Mouse (Mus musculus) forebrain, embryonic 15.5 days (tissue): ENCODE measurements at regions not wholly inside any gene's neighbourhood (a gene's known extent, or its start where the extent isn't known, plus 50 kb on each side); places are given as distances from the start of the nearest gene placed in this dataset.

Experiments used
- ATAC-seq: fragments of 200-750 bp; cut with Nextera tagmentation; replicated peaks from 2 replicates; pipeline ENCODE4 v1.8.0; 2017; ENCODE audit warnings: mild to moderate bottlenecking, moderate TSS enrichment, moderate library complexity
- H3K27ac ChIP-seq: fragments of 300-500 bp; sonication (generic); replicated peaks from 2 replicates; pipeline ENCODE4 v1.5.1; 2015; ENCODE audit warnings: mild to moderate bottlenecking, inconsistent platforms
- H3K27me3 ChIP-seq: fragments of 300-500 bp; sonication (generic); 2 replicates; pipeline ENCODE4 v1.6.1; 2015; ENCODE audit warnings: inconsistent platforms
- H3K36me3 ChIP-seq: fragments of 300-500 bp; sonication (generic); 2 replicates; pipeline ENCODE4 v1.6.1; 2015; ENCODE audit warnings: mild to moderate bottlenecking, inconsistent platforms
- H3K4me1 ChIP-seq: fragments of 300-500 bp; sonication (generic); 2 replicates; pipeline ENCODE4 v1.6.1; 2015; ENCODE audit warnings: inconsistent platforms
- H3K4me2 ChIP-seq: fragments of 300-500 bp; sonication (generic); replicated peaks from 2 replicates; pipeline ENCODE4 v1.6.1; 2015; ENCODE audit warnings: mild to moderate bottlenecking, inconsistent platforms
- H3K4me3 ChIP-seq: fragments of 300-500 bp; sonication (generic); 2 replicates; pipeline ENCODE4 v1.5.1; 2015; ENCODE audit warnings: mild to moderate bottlenecking, inconsistent platforms
- H3K9ac ChIP-seq: fragments of 300-500 bp; sonication (generic); replicated peaks from 2 replicates; pipeline ENCODE4 v1.6.1; 2015; ENCODE audit warnings: mild to moderate bottlenecking, inconsistent platforms
- H3K9me3 ChIP-seq: fragments of 300-500 bp; sonication (generic); 2 replicates; pipeline ENCODE4 v1.6.1; 2016; ENCODE audit warnings: inconsistent platforms
- WGBS: fragments of 180-500 bp; shearing (Covaris S2); methylation state at CpG from one replicate; pipeline ENCODE4 v1.1.7; 2015; ENCODE audit warnings: mixed read lengths; 5-methylcytosine and 5-hydroxymethylcytosine counted together

DNA sequence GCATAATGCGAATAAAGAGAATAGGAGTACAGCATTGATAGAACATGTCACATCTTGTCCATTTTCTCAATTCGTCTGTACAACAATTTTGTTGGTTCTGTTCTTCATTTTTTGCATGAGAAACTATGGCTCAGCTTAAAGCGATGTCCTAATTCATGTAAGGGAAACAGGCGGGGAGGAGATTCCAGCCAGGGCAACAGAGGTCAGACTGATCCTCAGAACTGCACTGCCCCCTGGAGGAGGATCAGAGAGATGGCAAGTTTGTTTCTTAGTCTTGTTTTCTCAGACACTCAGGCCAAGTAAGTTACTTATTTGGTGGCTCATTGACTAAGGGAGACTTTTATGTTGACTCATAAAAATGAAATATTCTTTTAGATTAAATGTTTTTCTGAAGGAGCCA, 165.7 kb upstream of the Ccdc54 start:
- Histone ChIP-seq H3K36me3 (no peaks in the 10 kb centered on the region), H3K4me3 (no peak overlapping the region), H3K9me3 (no peaks in the 10 kb centered on the region), H3K4me2 (no peak overlapping the region), H3K27ac (no peak overlapping the region), H3K9ac (no peak overlapping the region), H3K27me3 (no peaks in the 10 kb centered on the region), H3K4me1 (no peaks in the 10 kb centered on the region)
- WGBS: 47% methylated on average over 4 of the region's 4 CpGs
- no peak for ATAC-seq

DNA sequence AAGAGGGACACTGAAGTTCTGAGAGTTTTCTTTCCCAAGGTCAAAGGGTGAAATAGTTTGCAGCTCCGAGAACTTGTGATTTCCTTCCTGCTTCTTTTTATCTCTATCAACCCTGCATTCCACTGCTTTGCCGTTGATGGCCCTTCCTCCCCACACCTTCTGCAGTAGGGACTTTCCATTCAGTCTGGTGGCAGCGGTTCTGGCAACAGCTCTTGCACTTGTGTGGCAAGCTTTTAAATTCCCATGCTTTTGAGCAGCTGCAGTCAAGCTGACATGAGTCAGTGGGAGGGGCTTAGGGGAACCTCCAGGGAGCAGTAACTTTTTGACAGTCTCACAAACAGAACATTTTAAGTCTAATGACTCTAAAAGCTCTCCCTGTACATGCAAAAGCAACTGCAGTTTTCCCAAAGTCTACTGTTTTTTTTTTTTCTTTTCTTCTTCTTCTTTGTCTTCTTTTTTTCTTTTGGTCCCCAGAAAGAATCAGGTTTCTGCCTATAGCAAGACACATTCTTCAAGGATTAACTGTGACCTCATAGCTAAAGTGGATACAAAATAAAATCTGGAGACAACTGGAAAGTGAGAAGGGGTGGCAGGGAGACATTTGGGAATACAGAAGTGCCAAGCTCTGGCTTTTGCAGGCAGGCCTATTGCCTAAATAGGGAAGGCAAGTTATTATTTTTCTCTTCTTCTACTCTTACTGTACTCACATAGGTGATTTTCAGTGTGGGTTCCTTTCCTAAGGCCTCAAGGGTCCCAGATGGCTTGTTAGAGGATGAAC, 162.8 kb upstream of the Ccdc54 start:
- Histone ChIP-seq H3K27ac (no peak overlapping the region), H3K9me3 (no peaks in the 10 kb centered on the region), H3K27me3 (no peaks in the 10 kb centered on the region), H3K36me3 (no peaks in the 10 kb centered on the region), H3K4me1 (no peaks in the 10 kb centered on the region), H3K4me2 (no peak overlapping the region), H3K9ac (no peak overlapping the region), H3K4me3 (no peak overlapping the region)
- no peak for ATAC-seq
- WGBS: 13% methylated on average over 3 of the region's 3 CpGs

DNA sequence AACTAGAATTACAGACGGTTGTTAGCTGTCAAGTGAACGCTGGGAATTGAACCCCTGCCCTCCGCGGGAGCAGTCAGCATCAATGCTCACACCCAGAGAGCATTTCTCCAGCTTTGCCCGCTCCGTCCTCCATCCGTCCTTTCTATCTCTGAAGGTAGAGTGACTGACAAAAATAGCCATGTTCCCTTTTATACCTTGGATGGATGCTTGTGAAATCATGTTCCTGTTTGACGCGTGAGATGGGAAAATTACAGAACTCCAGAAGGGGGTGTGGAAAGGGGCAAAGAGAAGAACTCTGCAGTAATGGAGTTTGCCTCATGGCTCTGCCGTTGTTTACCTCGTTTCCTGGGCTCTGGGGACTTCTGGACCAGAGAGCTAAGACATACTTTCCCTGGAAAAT, 162.1 kb upstream of the Ccdc54 start:
- Histone ChIP-seq H3K36me3 (no peaks in the 10 kb centered on the region), H3K27me3 (no peaks in the 10 kb centered on the region), H3K27ac (no peak overlapping the region), H3K4me2 (no peak overlapping the region), H3K9ac (no peak overlapping the region), H3K4me3 (no peak overlapping the region), H3K4me1 (no peaks in the 10 kb centered on the region), H3K9me3 (no peaks in the 10 kb centered on the region)
- ATAC-seq: no peak
- 89% methylated on average over 11 of the region's 11 CpGs for WGBS

- Histone ChIP-seq H3K4me2 (no peak overlapping the region), H3K4me1 (no peaks in the 10 kb centered on the region), H3K9ac (no peak overlapping the region), H3K9me3 (no peaks in the 10 kb centered on the region), H3K36me3 (no peaks in the 10 kb centered on the region), H3K27me3 (no peaks in the 10 kb centered on the region), H3K27ac (no peak overlapping the region), H3K4me3 (no peak overlapping the region)
- 83% methylated on average over 10 of the region's 10 CpGs for WGBS
- no peak for ATAC-seq
These were observed 161.3 kb upstream of the Ccdc54 start for GRCm38 (mm10) chr16:50752277-50752600.

DNA sequence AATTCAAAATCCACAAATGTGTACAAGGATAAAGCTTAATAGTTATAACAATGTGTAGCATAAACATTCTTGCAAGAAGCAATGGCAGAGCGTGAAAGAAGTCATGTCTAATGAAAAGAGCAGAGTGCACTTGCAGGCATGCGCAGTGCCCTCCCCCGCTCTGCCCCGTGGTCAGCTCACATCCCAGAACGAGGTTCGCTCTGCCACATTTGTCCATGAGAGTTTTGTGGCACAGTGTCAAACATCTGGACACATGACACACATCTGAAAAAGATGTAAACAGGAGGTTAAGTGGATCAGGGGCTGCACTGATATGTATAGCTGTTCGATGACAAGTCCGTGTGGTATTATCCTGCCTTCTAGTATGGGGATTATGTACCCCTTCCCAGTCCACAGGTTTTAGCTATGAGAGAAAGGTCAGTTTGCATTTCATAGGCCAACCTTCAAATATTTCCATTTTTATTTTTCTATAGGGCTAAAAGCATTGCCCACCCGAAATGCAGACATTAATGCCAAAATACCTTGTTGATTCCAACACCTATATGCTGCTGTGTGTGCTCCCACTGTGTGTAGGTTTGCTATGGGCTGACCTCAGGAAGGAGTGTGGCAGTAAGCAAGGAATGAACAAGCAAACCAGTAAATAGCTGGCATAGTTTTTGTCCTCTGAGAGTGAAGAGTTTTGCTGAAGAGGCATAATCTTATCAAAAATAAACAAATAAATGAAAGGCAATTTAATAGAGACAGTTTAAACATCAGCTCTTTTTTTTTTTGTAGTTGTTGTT, 160.7 kb upstream of the Ccdc54 start:
- no peak overlapping the region for H3K9ac ChIP-seq
- no peaks in the 10 kb centered on the region for H3K9me3 ChIP-seq
- ATAC-seq: no peak
- no peaks in the 10 kb centered on the region for H3K4me1 ChIP-seq
- H3K4me3 ChIP-seq: no peak overlapping the region
- 86% methylated on average over 9 of the region's 9 CpGs for WGBS
- no peaks in the 10 kb centered on the region for H3K36me3 ChIP-seq
- no peak overlapping the region for H3K27ac ChIP-seq
- no peaks in the 10 kb centered on the region for H3K27me3 ChIP-seq
- H3K4me2 ChIP-seq: no peak overlapping the region

GRCm38 (mm10) chr16:50747698-50748097, 156.7 kb upstream of the Ccdc54 start:
- Histone ChIP-seq H3K27me3 (no peaks in the 10 kb centered on the region), H3K36me3 (no peaks in the 10 kb centered on the region), H3K4me1 (no peaks in the 10 kb centered on the region), H3K4me3 (no peak overlapping the region), H3K9me3 (no peaks in the 10 kb centered on the region), H3K9ac (no peak overlapping the region), H3K4me2 (no peak overlapping the region), H3K27ac (no peak overlapping the region)
- ATAC-seq: no peak
- 98% methylated on average over 5 of the region's 5 CpGs for WGBS

- ATAC-seq: no peak
- Histone ChIP-seq H3K27me3 (no peaks in the 10 kb centered on the region), H3K36me3 (no peaks in the 10 kb centered on the region), H3K9me3 (no peaks in the 10 kb centered on the region), H3K4me1 (no peaks in the 10 kb centered on the region), H3K27ac (no peak overlapping the region), H3K4me2 (no peak overlapping the region), H3K4me3 (no peak overlapping the region), H3K9ac (no peak overlapping the region)
- WGBS: 78% methylated on average over 2 of the region's 2 CpGs
These were observed 154.8 kb upstream of the Ccdc54 start for GRCm38 (mm10) chr16:50745723-50746122.

GRCm38 (mm10) chr16:50737396-50737843, 146.5 kb upstream of the Ccdc54 start:
- H3K36me3 ChIP-seq: no peaks in the 10 kb centered on the region
- H3K9ac ChIP-seq: 0 out of 2 replicates have a peak overlapping the region, but pooled peaks have one; percentile 41
- H3K9me3 ChIP-seq: no peaks in the 10 kb centered on the region
- H3K4me1 ChIP-seq: peaks cover 17% of the 10 kb centered on the region
- WGBS: 23% methylated on average over 10 of the region's 10 CpGs
- peak overlapping the region; percentile 43 for H3K4me3 ChIP-seq
- H3K4me2 ChIP-seq: peak overlapping the region; percentile 57
- H3K27me3 ChIP-seq: no peaks in the 10 kb centered on the region
- no peak overlapping the region for H3K27ac ChIP-seq
- no peak for ATAC-seq

DNA sequence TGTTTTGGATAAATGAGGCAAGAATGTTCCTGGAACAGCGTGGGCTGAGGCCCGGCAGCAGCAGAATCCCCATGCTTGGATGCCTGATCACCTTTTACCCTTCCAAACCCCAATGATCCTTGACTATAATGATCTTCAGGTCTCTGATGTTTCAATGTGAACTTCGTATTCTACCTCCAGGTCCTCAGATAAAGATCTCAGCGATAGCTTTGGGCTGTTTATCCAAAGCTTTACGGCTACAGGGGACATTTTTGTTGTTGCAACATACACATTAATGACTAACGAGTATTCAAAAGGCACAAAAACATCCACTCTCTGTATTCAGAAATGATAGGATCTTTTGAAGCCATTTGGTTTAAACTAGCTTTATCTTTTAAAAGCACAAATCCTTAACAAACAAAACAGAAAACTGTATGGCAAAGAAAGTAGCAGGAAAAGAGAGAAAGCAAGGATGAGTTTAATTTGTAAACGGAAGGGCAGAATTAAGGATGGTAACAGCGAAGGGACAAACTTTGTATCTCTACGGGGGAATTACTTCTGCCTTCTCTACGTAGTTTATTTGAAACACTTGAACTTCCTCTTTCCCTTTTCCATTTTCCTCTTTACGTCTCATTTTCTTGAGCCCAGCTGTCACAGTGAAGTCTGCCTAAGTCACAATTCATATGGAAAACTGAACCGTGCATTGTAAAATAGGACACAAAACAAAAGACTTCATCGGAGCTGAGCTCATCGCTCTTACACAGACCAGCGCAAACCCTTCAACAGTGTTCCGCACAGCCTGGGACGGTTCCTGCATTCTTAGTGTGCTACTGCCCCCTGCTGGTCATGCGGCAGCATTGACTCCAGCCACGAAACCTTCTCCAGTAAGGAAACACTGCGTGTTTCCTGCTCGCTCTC, 145.4 kb upstream of the Ccdc54 start:
- WGBS: 7% methylated on average over 21 of the region's 21 CpGs

GRCm38 (mm10) chr16:50733359-50733758, 142.4 kb upstream of the Ccdc54 start:
- no peak for ATAC-seq
- Histone ChIP-seq H3K4me2 (no peak overlapping the region), H3K4me3 (no peak overlapping the region), H3K27me3 (no peaks in the 10 kb centered on the region), H3K36me3 (no peaks in the 10 kb centered on the region), H3K27ac (no peak overlapping the region), H3K4me1 (peaks cover 23% of the 10 kb centered on the region), H3K9me3 (no peaks in the 10 kb centered on the region), H3K9ac (no peak overlapping the region)
- 91% methylated on average over 3 of the region's 3 CpGs for WGBS

More for the DNA sequence above, 145.4 kb upstream of the Ccdc54 start:
- peak overlapping the region; percentile 41 for H3K9ac ChIP-seq
- H3K9me3 ChIP-seq: no peaks in the 10 kb centered on the region
- H3K27me3 ChIP-seq: no peaks in the 10 kb centered on the region
- peak overlapping the region; percentile 57 for H3K4me2 ChIP-seq
- peak; percentile 87 for ATAC-seq
- H3K36me3 ChIP-seq: no peaks in the 10 kb centered on the region
- peaks cover 21% of the 10 kb centered on the region for H3K4me1 ChIP-seq
- peak overlapping the region; percentile 43 for H3K4me3 ChIP-seq
- no peak overlapping the region for H3K27ac ChIP-seq

- Histone ChIP-seq H3K4me1 (peaks cover 21% of the 10 kb centered on the region), H3K4me2 (peak overlapping the region; percentile 93), H3K9ac (peak overlapping the region; percentile 62), H3K27me3 (no peaks in the 10 kb centered on the region), H3K4me3 (peak overlapping the region; percentile 66), H3K9me3 (no peaks in the 10 kb centered on the region), H3K36me3 (0 out of 2 replicates have a peak, but pooled peaks cover 2% of the 10 kb centered on the region), H3K27ac (no peak overlapping the region)
- under 1% methylated on average over 58 of the region's 58 CpGs for WGBS
- peak; percentile 97 for ATAC-seq
These were observed 141.4 kb upstream of the Ccdc54 start for GRCm38 (mm10) chr16:50732082-50733006.
